In the genomic region with DNA sequence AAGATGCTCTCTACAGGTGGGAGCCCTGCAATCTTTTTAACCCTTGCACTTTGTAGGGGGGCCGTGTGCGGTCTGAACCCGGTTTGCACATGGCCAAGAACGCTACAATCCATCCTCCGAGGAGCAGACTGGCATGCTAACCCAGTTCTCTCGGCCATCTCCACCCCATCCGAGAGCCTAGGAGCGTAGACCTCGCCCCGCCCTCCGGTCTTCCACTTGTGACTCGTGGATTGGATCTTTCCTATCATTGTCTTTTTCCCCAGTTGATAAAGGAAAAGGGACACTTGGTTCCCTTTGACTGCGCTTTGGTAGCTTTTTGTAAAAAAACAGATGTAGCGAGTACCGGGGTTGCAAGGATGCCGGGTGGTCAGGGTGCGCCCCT, we compare ENCODE assay signal across 8 mouse cellular contexts. TPM values are rescaled to one million over a fixed set of nuclear protein-coding genes. Genes with fewer than 3 reads are reported as not detected.
DNase-seq lines count a peak whose midpoint lies in the region; ATAC-seq lines count a peak whose summit lies in the region.

A gene (plus strand): TSS at position 250 of the 382 bp plus-strand sequence.

- no peak for ATAC-seq in embryonic facial prominence, embryonic 13.5 days (ENCODE audit: insufficient number of reproducible peaks, insufficient read depth, low FRiP score, low TSS enrichment, low read depth)
- ATAC-seq in limb, embryonic 11.5 days (ENCODE audit: insufficient number of reproducible peaks, low FRiP score, low TSS enrichment, low read depth) = no peak
- peak; percentile 39; the same call in 1 of the 2 replicates for ATAC-seq in midbrain, embryonic 12.5 days (ENCODE audit: low FRiP score, low read depth)

- H3K4me2 ChIP-seq in embryonic facial prominence, embryonic 13.5 days = peak within 1 kb of the TSS; percentile 88
- H3K4me2 ChIP-seq in limb, embryonic 11.5 days (ENCODE audit: low read depth, severe bottlenecking) = peak within 1 kb of the TSS; percentile 86
- peak within 1 kb of the TSS; percentile 85 for H3K4me2 ChIP-seq in midbrain, embryonic 12.5 days (replicated peaks)

- H3K9ac ChIP-seq in embryonic facial prominence, embryonic 13.5 days = peak within 1 kb of the TSS; percentile 95
- H3K9ac ChIP-seq in limb, embryonic 11.5 days (ENCODE audit: low read length) = peak within 1 kb of the TSS; percentile 80
- H3K9ac ChIP-seq in midbrain, embryonic 12.5 days (replicated peaks) = peak within 1 kb of the TSS; percentile 93

- intact Hi-C loops in gastrocnemius, postnatal 36 days (cut with DNase I) = no loop called here
- intact Hi-C loops in heart, postnatal 36 days (cut with DNase I) = loop anchor here (5.0 kb wide), 2 partner anchors 91 to 151 kb away; no protein-coding TSS in a partner anchor

- H3K27me3 ChIP-seq in embryonic facial prominence, embryonic 13.5 days = no peaks in the 10 kb centered on the region
- no peaks in the 10 kb centered on the region for H3K27me3 ChIP-seq in limb, embryonic 11.5 days (ENCODE audit: control insufficient read depth, insufficient read depth, low read length)
- H3K27me3 ChIP-seq in midbrain, embryonic 12.5 days = no peaks in the 10 kb centered on the region

- H3K9me3 ChIP-seq in embryonic facial prominence, embryonic 13.5 days = no peaks in the 10 kb centered on the region
- no peaks in the 10 kb centered on the region for H3K9me3 ChIP-seq in limb, embryonic 11.5 days (ENCODE audit: control insufficient read depth, low read length)
- H3K9me3 ChIP-seq in midbrain, embryonic 12.5 days = no peaks in the 10 kb centered on the region

- peak within 1 kb of the TSS; percentile 93 for H3K27ac ChIP-seq in embryonic facial prominence, embryonic 13.5 days
- H3K27ac ChIP-seq in limb, embryonic 11.5 days (replicated peaks; ENCODE audit: low read depth, low read length) = peak within 1 kb of the TSS; percentile 68
- H3K27ac ChIP-seq in midbrain, embryonic 12.5 days (replicated peaks) = peak within 1 kb of the TSS; percentile 92

- under 1% methylated on average over 17 of the region's 17 CpGs for WGBS in embryonic facial prominence, embryonic 13.5 days
- under 1% methylated on average over 17 of the region's 17 CpGs for WGBS in limb, embryonic 11.5 days
- under 1% methylated on average over 17 of the region's 17 CpGs for WGBS in midbrain, embryonic 12.5 days

- peak; percentile 30 for DNase-seq in gastrocnemius, postnatal 25 days
- DNase-seq in gastrocnemius, postnatal 36 days = no peak
- DNase-seq in adrenal gland, postnatal 25 days = peak; percentile 35
- peak; percentile 31 to 43 for DNase-seq in heart, postnatal 36 days
- DNase-seq in limb, embryonic 11.5 days (ENCODE audit: low spot score) = peak; percentile 55
- DNase-seq in T-cell, adult 2 months (ENCODE audit: low spot score) = no peak

- H3K4me1 ChIP-seq in embryonic facial prominence, embryonic 13.5 days = peaks cover 28% of the 10 kb centered on the region
- H3K4me1 ChIP-seq in limb, embryonic 11.5 days (ENCODE audit: control insufficient read depth, insufficient read depth, low read length) = peaks cover 5% of the 10 kb centered on the region; the same call in 1 of the 2 replicates
- peaks cover 22% of the 10 kb centered on the region for H3K4me1 ChIP-seq in midbrain, embryonic 12.5 days

- peak within 1 kb of the TSS; percentile 97 for H3K4me3 ChIP-seq in embryonic facial prominence, embryonic 13.5 days
- peak within 1 kb of the TSS; percentile 88 for H3K4me3 ChIP-seq in limb, embryonic 11.5 days (ENCODE audit: low read depth, low read length)
- H3K4me3 ChIP-seq in midbrain, embryonic 12.5 days = peak within 1 kb of the TSS; percentile 84

- H3K36me3 ChIP-seq in embryonic facial prominence, embryonic 13.5 days = peaks cover 33% of the 10 kb centered on the region
- peaks cover 13% of the 10 kb centered on the region for H3K36me3 ChIP-seq in limb, embryonic 11.5 days (ENCODE audit: control insufficient read depth, insufficient read depth, low read length)
- H3K36me3 ChIP-seq in midbrain, embryonic 12.5 days = peaks cover 31% of the 10 kb centered on the region

RNA-seq across cellular contexts. Expression of the gene that starts here (rescaled TPM):
- total RNA-seq in gastrocnemius, postnatal 25 days (2021) = 1 to 10 TPM; 4.6 to 5.0 TPM
- 1 to 10 TPM; 5.0 to 6.3 TPM for total RNA-seq in gastrocnemius, postnatal 36 days (2021)
- total RNA-seq in adrenal gland, postnatal 25 days (2021) = 5.5 and 8.1 TPM in 2 replicates
- polyA plus RNA-seq in embryonic facial prominence, embryonic 13.5 days (2015; fragmentation: Nextera tagmentation; extraction: Ambion mirVana) = 1.3 TPM in 2 replicates
- 10 to 100 TPM; 11.9 to 12.4 TPM for total RNA-seq in heart, postnatal 36 days (2021)
- polyA plus RNA-seq in limb, embryonic 11.5 days (2014; fragmentation: Nextera tagmentation; extraction: Ambion mirVana) = 0.99 and 1.1 TPM in 2 replicates
- polyA plus RNA-seq in midbrain, embryonic 12.5 days (2016; fragmentation: Nextera tagmentation; extraction: Ambion mirVana) = 0.96 and 1.1 TPM in 2 replicates

Comparison
In these comparisons a context has a peak if more than half of its experiments do, and no peak if none do; other contexts are left out.
1. DNase-seq: peak in gastrocnemius, postnatal 25 days (single experiment), adrenal gland, postnatal 25 days (single experiment), heart, postnatal 36 days (2 of 2) and limb, embryonic 11.5 days (single experiment); none in gastrocnemius, postnatal 36 days (0 of 2) and T-cell, adult 2 months (single experiment).
2. Peak in every context shown above with its lines, with median percentiles within 50 percentile points of each other: H3K27ac ChIP-seq, H3K4me2 ChIP-seq, H3K4me3 ChIP-seq and H3K9ac ChIP-seq.